Mouse (Mus musculus) brain, embryonic 14.5 days (tissue): ENCODE measurements around the gene Lcn5.
A peak's percentile ranks its signal among the peaks of the same experiment; 100 is the strongest.

ENCODE experiments used
- CTCF ChIP-seq: fragments of 200-500 bp; IDR thresholded peaks from 2 replicates; pipeline ENCODE4 v1.5.1; 2012; ENCODE audit warnings: inconsistent platforms, mild to moderate bottlenecking, moderate library complexity, borderline replicate concordance; ENCODE audit not compliant: insufficient read depth, insufficient read length; ENCODE audit errors: extremely low read depth
- POLR2A ChIP-seq: fragments of 200-500 bp; IDR thresholded peaks from 2 replicates; pipeline ENCODE4 v1.6.1; 2012; ENCODE audit warnings: mild to moderate bottlenecking, inconsistent platforms, borderline replicate concordance; ENCODE audit not compliant: poor library complexity, insufficient read depth, insufficient read length, severe bottlenecking; ENCODE audit errors: extremely low read depth

DNA sequence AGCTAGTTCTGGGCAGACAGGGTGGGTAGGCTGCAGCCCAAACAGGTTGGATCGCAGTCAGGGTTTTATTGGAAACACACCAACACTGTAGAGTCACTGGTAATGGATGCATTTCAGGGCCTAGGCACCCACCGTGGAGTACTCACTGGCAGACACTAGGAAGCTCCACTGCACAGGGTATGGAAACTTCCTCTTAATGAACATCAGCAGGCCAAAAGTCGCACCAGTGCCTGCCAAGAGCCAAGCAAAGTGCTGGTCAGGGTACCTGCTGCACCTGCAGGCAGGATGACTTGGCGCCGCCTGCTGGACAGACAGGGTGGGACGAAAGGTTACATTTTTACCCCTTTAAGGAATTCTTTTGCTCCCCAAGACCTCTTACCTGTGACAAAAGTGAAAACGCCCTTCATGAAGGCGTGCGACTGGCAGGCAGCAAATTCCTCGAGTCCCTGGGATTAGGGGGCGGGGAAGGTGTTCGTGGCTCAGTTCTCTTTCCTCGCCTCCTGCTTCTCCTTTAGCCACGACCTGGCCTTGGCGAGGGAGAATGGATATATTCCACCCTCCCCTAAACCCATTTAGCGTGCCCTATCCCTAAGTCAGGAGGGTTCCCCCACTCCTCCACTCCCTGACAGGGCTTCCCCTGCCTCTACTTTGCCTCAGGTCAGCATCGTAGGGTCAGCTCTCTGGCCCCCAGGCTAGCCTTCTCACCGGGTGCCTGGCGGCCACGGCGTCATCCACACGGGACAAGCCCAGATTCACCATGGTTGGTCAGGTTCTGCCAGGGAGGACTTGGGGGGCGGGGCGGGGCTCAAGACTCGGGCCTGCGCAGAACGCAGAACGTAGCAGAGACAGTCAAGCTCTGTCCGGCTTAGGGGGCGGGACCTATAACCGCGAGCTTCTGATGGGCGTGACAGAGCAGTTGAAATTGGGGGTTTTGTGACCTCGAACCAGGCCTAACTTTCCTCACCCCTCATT is 36.2 kb upstream of the Lcn5 start, which contains the start of gene Tmem141:
- TF ChIP-seq POLR2A (no peak), CTCF (peak; percentile 70)
